9 mouse cellular contexts compared by ENCODE assay signal in the genomic region with DNA sequence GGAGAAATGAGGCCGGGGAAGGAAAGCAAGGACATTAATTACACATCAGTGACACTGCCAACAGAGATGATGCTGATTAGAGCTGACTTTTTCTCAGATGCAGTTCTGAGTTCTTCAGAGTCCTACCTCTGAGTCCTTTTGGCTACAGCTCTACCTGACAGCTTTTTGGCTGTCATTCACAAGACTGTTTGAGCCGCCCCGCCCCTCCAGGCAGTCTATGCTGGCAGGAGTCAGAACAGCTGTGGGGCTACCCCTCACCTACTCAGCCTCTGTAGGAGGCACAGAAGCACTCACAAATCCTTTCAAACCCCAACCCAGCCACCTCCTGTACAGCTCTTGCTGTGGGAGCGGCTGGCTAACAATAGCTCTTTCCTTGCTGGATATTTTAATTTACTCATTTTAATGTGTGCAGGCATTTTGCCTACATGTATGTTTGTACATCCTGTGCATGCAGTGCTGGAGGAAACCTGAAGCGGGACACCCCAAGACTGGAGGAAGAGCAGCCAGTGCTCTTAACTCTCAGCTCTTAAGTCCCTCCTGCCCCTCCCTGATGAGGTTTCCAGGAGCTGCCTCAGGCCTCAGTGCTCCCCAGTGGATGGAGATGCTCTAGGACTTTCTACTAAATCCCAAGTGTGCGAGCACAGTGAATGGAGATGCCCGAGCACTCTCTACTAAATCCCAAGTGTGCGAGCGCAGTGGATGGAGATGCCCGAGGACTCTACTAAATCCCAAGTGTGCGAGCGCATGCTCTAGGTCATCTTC. TPM values are rescaled to one million over a fixed set of nuclear protein-coding genes. Genes with fewer than 3 reads are reported as not detected.
DNase-seq lines count a peak whose midpoint lies in the region; ATAC-seq lines count a peak whose summit lies in the region.
"Had no signal": no experiment of that assay in that cellular context is flagged by ENCODE, and none has a peak within 500 bp of the region (broad histone marks: within the 10 kb centered on the region; RNA-seq: fewer than 3 reads in every experiment).

No protein-coding gene starts in this region.

- no peak overlapping the region for H3K4me3 ChIP-seq in embryonic facial prominence, embryonic 12.5 days
- H3K4me3 ChIP-seq in embryonic facial prominence, embryonic 10.5 days, result no peak overlapping the region
- no peak overlapping the region for H3K4me3 ChIP-seq in limb, embryonic 13.5 days
- no peak overlapping the region for H3K4me3 ChIP-seq in limb, embryonic 10.5 days
- H3K4me3 ChIP-seq: left cerebral cortex, adult 2 months had no signal

- H3K9me3 ChIP-seq in embryonic facial prominence, embryonic 12.5 days, result no peaks in the 10 kb centered on the region
- no peaks in the 10 kb centered on the region for H3K9me3 ChIP-seq in embryonic facial prominence, embryonic 10.5 days
- no peaks in the 10 kb centered on the region for H3K9me3 ChIP-seq in limb, embryonic 13.5 days
- H3K9me3 ChIP-seq in limb, embryonic 10.5 days (replicated peaks), result no peaks in the 10 kb centered on the region

- H3K9ac ChIP-seq in embryonic facial prominence, embryonic 12.5 days, result no peak overlapping the region
- H3K9ac ChIP-seq in limb, embryonic 13.5 days, result no peak overlapping the region

- no peak for DNase-seq in embryonic facial prominence, embryonic 10.5 days (ENCODE audit: low spot score)
- no peak for DNase-seq in limb, embryonic 10.5 days (ENCODE audit: low spot score)
- DNase-seq in brain, adult 2 months (ENCODE audit: low read depth, low spot score), result peak; percentile 69
- DNase-seq in spleen, postnatal 14 days (ENCODE audit: low spot score in 2 of 2), result no peak

- H3K4me2 ChIP-seq in embryonic facial prominence, embryonic 12.5 days (replicated peaks), result no peak overlapping the region
- no peak overlapping the region for H3K4me2 ChIP-seq in limb, embryonic 13.5 days (replicated peaks)

- H3K27me3 ChIP-seq in embryonic facial prominence, embryonic 12.5 days, result no peaks in the 10 kb centered on the region
- no peaks in the 10 kb centered on the region for H3K27me3 ChIP-seq in embryonic facial prominence, embryonic 10.5 days (replicated peaks; ENCODE audit: low read depth, poor library complexity, severe bottlenecking)
- no peaks in the 10 kb centered on the region for H3K27me3 ChIP-seq in limb, embryonic 13.5 days
- H3K27me3 ChIP-seq in limb, embryonic 10.5 days (ENCODE audit: low read depth, poor library complexity, severe bottlenecking), result no peaks in the 10 kb centered on the region

- 74% methylated on average over 12 of the region's 12 CpGs for WGBS in embryonic facial prominence, embryonic 12.5 days
- 73% methylated on average over 12 of the region's 12 CpGs for WGBS in embryonic facial prominence, embryonic 10.5 days
- WGBS in limb, embryonic 13.5 days, result 72% methylated on average over 12 of the region's 12 CpGs
- WGBS in limb, embryonic 10.5 days, result 77% methylated on average over 12 of the region's 12 CpGs

- peaks cover 10% of the 10 kb centered on the region; the same call in 1 of the 2 replicates for H3K4me1 ChIP-seq in embryonic facial prominence, embryonic 12.5 days
- peaks cover 14% of the 10 kb centered on the region for H3K4me1 ChIP-seq in embryonic facial prominence, embryonic 10.5 days
- peaks cover 36% of the 10 kb centered on the region for H3K4me1 ChIP-seq in limb, embryonic 13.5 days
- peaks cover 10% of the 10 kb centered on the region for H3K4me1 ChIP-seq in limb, embryonic 10.5 days

- no peak overlapping the region for H3K27ac ChIP-seq in embryonic facial prominence, embryonic 12.5 days
- no peak overlapping the region; the same call in 1 of the 2 replicates for H3K27ac ChIP-seq in embryonic facial prominence, embryonic 10.5 days (replicated peaks)
- no peak overlapping the region for H3K27ac ChIP-seq in limb, embryonic 13.5 days
- no peak overlapping the region for H3K27ac ChIP-seq in limb, embryonic 10.5 days
- H3K27ac ChIP-seq: left cerebral cortex, adult 2 months had no signal

- no peaks in the 10 kb centered on the region for H3K36me3 ChIP-seq in embryonic facial prominence, embryonic 12.5 days
- H3K36me3 ChIP-seq in embryonic facial prominence, embryonic 10.5 days (replicated peaks), result no peaks in the 10 kb centered on the region
- H3K36me3 ChIP-seq in limb, embryonic 13.5 days, result no peaks in the 10 kb centered on the region
- H3K36me3 ChIP-seq in limb, embryonic 10.5 days, result no peaks in the 10 kb centered on the region

- ATAC-seq in embryonic facial prominence, embryonic 12.5 days (ENCODE audit: insufficient number of reproducible peaks, insufficient read depth, low FRiP score, low TSS enrichment), result 0 out of 2 replicates have a peak, but pooled peaks have one; percentile 52
- peak; percentile 57; the same call in 1 of the 2 replicates for ATAC-seq in limb, embryonic 13.5 days (ENCODE audit: low FRiP score, low read depth)
- ATAC-seq in megakaryocyte-erythroid progenitor cell, adult 5-6 weeks (replicated peaks; ENCODE audit: low FRiP score, low TSS enrichment, poor library complexity, severe bottlenecking), result peak; percentile 44
- no peak for ATAC-seq in monocyte, adult 5-6 weeks (replicated peaks; ENCODE audit: insufficient number of reproducible peaks, low FRiP score, low TSS enrichment, poor library complexity, severe bottlenecking)

RNA-seq across cellular contexts. Expression of a gene that starts 57.5 kb away (rescaled TPM):
- polyA plus RNA-seq in embryonic facial prominence, embryonic 12.5 days (2016; fragmentation: Nextera tagmentation; extraction: Ambion mirVana), result 5.4 and 6.5 TPM in 2 replicates
- 6.0 and 7.8 TPM in 2 replicates for polyA plus RNA-seq in embryonic facial prominence, embryonic 10.5 days (2016; fragmentation: Nextera tagmentation; extraction: Ambion mirVana)
- 7.9 and 10.0 TPM in 2 replicates for polyA plus RNA-seq in limb, embryonic 13.5 days (2015; fragmentation: Nextera tagmentation; extraction: Ambion mirVana)
- 10.4 and 12.6 TPM in 2 replicates for polyA plus RNA-seq in limb, embryonic 10.5 days (2016; fragmentation: Nextera tagmentation; extraction: Ambion mirVana)
- 44.2 and 51.6 TPM in 2 replicates for total RNA-seq in megakaryocyte-erythroid progenitor cell, adult 5-6 weeks (2014; fragmentation: Nextera tagmentation)
- 27.1 and 35.5 TPM in 2 replicates for total RNA-seq in megakaryocyte-erythroid progenitor cell, adult 5-6 weeks (2017)
- total RNA-seq in monocyte, adult 5-6 weeks (2017), result 19.6 to 23.9 TPM (median 23.2 TPM) in 3 replicates

RNA-seq across cellular contexts. Expression of a gene that starts 59.4 kb away (rescaled TPM):
- 0.13 TPM in 1 of 2 replicates, not detected in the other for polyA plus RNA-seq in embryonic facial prominence, embryonic 12.5 days (2016; fragmentation: Nextera tagmentation; extraction: Ambion mirVana)
- 0.05 and 0.22 TPM in 2 replicates for polyA plus RNA-seq in embryonic facial prominence, embryonic 10.5 days (2016; fragmentation: Nextera tagmentation; extraction: Ambion mirVana)
- 0.15 and 0.41 TPM in 2 replicates for polyA plus RNA-seq in limb, embryonic 13.5 days (2015; fragmentation: Nextera tagmentation; extraction: Ambion mirVana)
- polyA plus RNA-seq in limb, embryonic 10.5 days (2016; fragmentation: Nextera tagmentation; extraction: Ambion mirVana), result not detected in 2 replicates
- total RNA-seq in megakaryocyte-erythroid progenitor cell, adult 5-6 weeks (2014; fragmentation: Nextera tagmentation), result not detected in 2 replicates
- total RNA-seq in megakaryocyte-erythroid progenitor cell, adult 5-6 weeks (2017), result not detected in 2 replicates
- not detected in 3 replicates for total RNA-seq in monocyte, adult 5-6 weeks (2017)
